Mouse (Mus musculus) midbrain, embryonic 16.5 days (tissue): ENCODE data around the gene Rpgrip1. TPM values are rescaled to one million over a fixed set of nuclear protein-coding genes. Genes with fewer than 3 reads are reported as not detected.

Experiments
- ATAC-seq: fragments of 200-750 bp; cut with Nextera tagmentation; 2 replicates; pipeline ENCODE4 v1.8.0; 2017; ENCODE audit warnings: moderate TSS enrichment
- H3K27ac ChIP-seq: fragments of 300-500 bp; sonication (generic); 2 replicates; pipeline ENCODE4 v1.5.1; 2014; ENCODE audit warnings: mild to moderate bottlenecking, low read length, mixed read lengths
- H3K27me3 ChIP-seq: fragments of 300-500 bp; sonication (generic); 2 replicates; pipeline ENCODE4 v1.6.1; 2014; ENCODE audit warnings: low read depth, low read length, mixed read lengths; ENCODE audit not compliant: control insufficient read depth, insufficient read depth
- H3K36me3 ChIP-seq: fragments of 300-500 bp; sonication (generic); 2 replicates; pipeline ENCODE4 v1.6.1; 2014; ENCODE audit warnings: mild to moderate bottlenecking, low read length, moderate library complexity, mixed read lengths; ENCODE audit not compliant: control insufficient read depth, insufficient read depth
- H3K4me1 ChIP-seq: fragments of 300-500 bp; sonication (generic); 2 replicates; pipeline ENCODE4 v1.6.1; 2014; ENCODE audit warnings: mild to moderate bottlenecking, low read length, mixed read lengths; ENCODE audit not compliant: control insufficient read depth, insufficient read depth
- H3K4me2 ChIP-seq: fragments of 300-500 bp; sonication (generic); 2 replicates; pipeline ENCODE4 v1.6.1; 2014; ENCODE audit warnings: mild to moderate bottlenecking, low read length, mixed read lengths
- H3K4me3 ChIP-seq: fragments of 300-500 bp; sonication (generic); 2 replicates; pipeline ENCODE4 v1.5.1; 2014; ENCODE audit warnings: low read depth, mild to moderate bottlenecking, low read length, moderate library complexity, mixed read lengths
- H3K9ac ChIP-seq: fragments of 300-500 bp; sonication (generic); 2 replicates; pipeline ENCODE4 v1.6.1; 2014; ENCODE audit warnings: low read depth, low read length, mixed read lengths
- H3K9me3 ChIP-seq: fragments of 300-500 bp; sonication (generic); replicated peaks from 2 replicates; pipeline ENCODE4 v1.6.1; 2014; ENCODE audit warnings: mild to moderate bottlenecking, low read length, mixed read lengths; ENCODE audit not compliant: control insufficient read depth, poor library complexity, severe bottlenecking
- WGBS: fragments of 180-500 bp; shearing (Covaris S2); extraction: QIAGEN DNeasy Blood & Tissue Kit; methylation state at CpG from one replicate; pipeline ENCODE4 v1.1.7; 2014; 5-methylcytosine and 5-hydroxymethylcytosine counted together
- polyA plus RNA-seq: library from polyadenylated mRNA; unstranded; fragments of >200 nt; fragmentation: Nextera tagmentation; extraction: Ambion mirVana; gene quantifications from 2 replicates; pipeline ENCODE4 v1.2.1, GENCODE M21; 2015

Gene Rpgrip1
- polyA plus RNA-seq, 1 experiment from 2014 or later = 45.9 TPM

DNA sequence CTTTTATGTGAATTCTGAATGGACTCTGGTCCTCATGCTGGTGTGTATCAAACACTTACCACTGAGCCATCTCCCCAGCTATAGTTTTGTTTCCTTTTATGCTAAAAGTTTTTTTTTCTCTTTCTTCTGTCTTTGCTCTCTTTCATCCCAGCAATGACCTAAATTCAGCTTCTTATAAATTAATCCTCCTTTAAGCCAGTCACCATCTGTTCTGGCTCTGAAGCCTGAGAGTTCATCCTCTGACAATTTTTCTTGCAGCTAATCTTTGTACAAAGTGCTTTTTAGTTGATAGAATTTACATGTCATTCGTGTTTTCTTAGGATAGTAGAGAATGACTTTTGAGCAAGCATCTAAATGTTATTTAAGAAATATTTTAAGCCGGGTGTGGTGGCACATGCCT is 2.5 kb upstream of the Rpgrip1 start:
- no peak overlapping the region for H3K9ac ChIP-seq
- 71% methylated on average over 2 of the region's 2 CpGs for WGBS
- H3K27me3 ChIP-seq = no peaks in the 10 kb centered on the region
- no peak overlapping the region for H3K4me2 ChIP-seq
- H3K36me3 ChIP-seq = no peaks in the 10 kb centered on the region
- no peaks in the 10 kb centered on the region for H3K9me3 ChIP-seq
- no peak overlapping the region for H3K27ac ChIP-seq
- no peak overlapping the region for H3K4me3 ChIP-seq
- ATAC-seq = no peak
- no peaks in the 10 kb centered on the region for H3K4me1 ChIP-seq

DNA sequence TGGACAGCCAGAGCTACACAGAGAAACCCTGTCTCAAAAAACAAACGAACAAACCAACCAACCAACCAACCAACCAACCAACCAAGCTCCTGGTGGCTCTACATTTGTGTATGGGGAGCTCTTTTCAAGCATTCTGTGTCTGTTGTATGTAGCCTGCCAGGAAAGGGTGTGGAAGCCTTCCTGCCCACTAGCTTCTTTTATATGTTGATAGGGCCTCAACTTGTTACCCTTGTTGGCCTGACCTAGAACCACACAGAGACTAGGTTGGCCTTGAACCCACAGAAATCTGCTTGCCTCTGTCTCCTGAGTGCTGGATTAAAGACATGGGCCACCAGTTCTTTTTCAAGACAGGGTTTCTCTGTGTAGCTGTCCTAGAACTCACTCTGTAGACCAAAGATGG is 3.6 kb downstream of the Rpgrip1 start:
- H3K9ac ChIP-seq = no peak overlapping the region
- ATAC-seq = no peak
- WGBS = 59% methylated on average over 1 of the region's 1 CpGs
- no peaks in the 10 kb centered on the region for H3K27me3 ChIP-seq
- H3K36me3 ChIP-seq = no peaks in the 10 kb centered on the region
- no peaks in the 10 kb centered on the region for H3K9me3 ChIP-seq
- H3K4me1 ChIP-seq = peaks cover 8% of the 10 kb centered on the region; the same call in 1 of the 2 replicates
- no peak overlapping the region for H3K4me3 ChIP-seq
- H3K4me2 ChIP-seq = no peak overlapping the region
- H3K27ac ChIP-seq = no peak overlapping the region

DNA sequence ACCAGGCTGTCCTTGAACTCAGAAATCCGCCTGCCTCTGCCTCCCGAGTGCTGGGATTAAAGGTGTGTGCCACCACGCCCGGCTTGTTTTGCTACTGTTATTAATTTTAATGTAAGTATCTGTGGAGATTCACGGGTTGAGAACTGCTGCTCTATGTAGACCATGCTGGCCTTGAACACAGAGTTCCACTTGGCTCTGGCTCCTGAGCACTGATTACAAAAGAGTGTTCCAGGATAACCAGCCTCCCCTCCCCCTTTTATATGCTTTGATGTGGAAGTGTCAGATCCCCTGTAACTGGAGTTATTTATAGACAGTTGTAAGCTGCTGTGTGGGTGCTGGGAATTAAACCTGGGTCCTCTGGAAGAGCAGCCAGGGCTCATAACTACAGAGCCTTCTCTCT is 6.7 kb downstream of the Rpgrip1 start:
- H3K9me3 ChIP-seq = no peaks in the 10 kb centered on the region
- no peaks in the 10 kb centered on the region for H3K27me3 ChIP-seq
- no peak overlapping the region for H3K9ac ChIP-seq
- no peaks in the 10 kb centered on the region for H3K36me3 ChIP-seq
- H3K4me2 ChIP-seq = no peak overlapping the region
- peaks cover 16% of the 10 kb centered on the region for H3K4me1 ChIP-seq
- 96% methylated on average over 5 of the region's 5 CpGs for WGBS
- H3K4me3 ChIP-seq = no peak overlapping the region
- H3K27ac ChIP-seq = no peak overlapping the region
- ATAC-seq = no peak

DNA sequence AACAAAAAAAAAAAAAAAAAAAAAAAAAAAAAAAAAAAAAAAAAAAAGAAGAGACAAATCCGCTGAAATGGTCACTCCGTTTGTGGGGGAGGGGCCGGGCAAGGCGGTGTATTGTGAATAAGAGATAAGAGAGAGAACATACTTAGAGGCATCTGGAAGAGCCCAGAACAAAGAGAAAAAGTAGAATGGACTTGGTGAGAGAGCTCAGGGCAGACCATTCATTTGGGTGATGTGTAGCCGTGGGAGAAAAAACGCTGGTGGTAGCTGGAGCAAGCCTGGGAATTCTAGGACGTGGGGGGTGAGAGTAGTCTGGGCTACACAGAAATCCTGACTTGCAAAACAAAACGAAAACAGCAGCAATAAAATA is 7.9 kb downstream of the Rpgrip1 start:
- WGBS = 17% methylated on average over 8 of the region's 8 CpGs

GRCm38 (mm10) chr14:52118823-52119608 is 8.5 kb downstream of the Rpgrip1 start:
- H3K27me3 ChIP-seq = no peaks in the 10 kb centered on the region
- H3K4me2 ChIP-seq = peak overlapping the region; percentile 90
- peak; percentile 91 for ATAC-seq
- no peaks in the 10 kb centered on the region for H3K36me3 ChIP-seq
- peak overlapping the region; percentile 76 for H3K9ac ChIP-seq
- under 1% methylated on average over 38 of the region's 38 CpGs for WGBS
- peak overlapping the region; percentile 54 for H3K4me3 ChIP-seq
- H3K4me1 ChIP-seq = peaks cover 16% of the 10 kb centered on the region
- no peaks in the 10 kb centered on the region for H3K9me3 ChIP-seq
- peak overlapping the region; percentile 85 for H3K27ac ChIP-seq

More for the DNA sequence above, 7.9 kb downstream of the Rpgrip1 start:
- peak overlapping the region; percentile 90 for H3K4me2 ChIP-seq
- peak overlapping the region; percentile 11; the same call in 1 of the 2 replicates for H3K9ac ChIP-seq
- H3K36me3 ChIP-seq = no peaks in the 10 kb centered on the region
- H3K27ac ChIP-seq = peak overlapping the region; percentile 85
- no peaks in the 10 kb centered on the region for H3K27me3 ChIP-seq
- H3K4me3 ChIP-seq = peak overlapping the region; percentile 54
- peak; percentile 64 for ATAC-seq
- H3K4me1 ChIP-seq = peaks cover 16% of the 10 kb centered on the region
- no peaks in the 10 kb centered on the region for H3K9me3 ChIP-seq

GRCm38 (mm10) chr14:52120169-52120568 is 9.7 kb downstream of the Rpgrip1 start:
- no peaks in the 10 kb centered on the region for H3K27me3 ChIP-seq
- peak overlapping the region; percentile 90 for H3K4me2 ChIP-seq
- peak overlapping the region; percentile 85 for H3K27ac ChIP-seq
- peak overlapping the region; percentile 41; the same call in 1 of the 2 replicates for H3K9ac ChIP-seq
- H3K9me3 ChIP-seq = no peaks in the 10 kb centered on the region
- 65% methylated on average over 7 of the region's 7 CpGs for WGBS
- H3K36me3 ChIP-seq = no peaks in the 10 kb centered on the region
- no peak for ATAC-seq
- H3K4me1 ChIP-seq = peaks cover 16% of the 10 kb centered on the region
- peak overlapping the region; percentile 54 for H3K4me3 ChIP-seq

DNA sequence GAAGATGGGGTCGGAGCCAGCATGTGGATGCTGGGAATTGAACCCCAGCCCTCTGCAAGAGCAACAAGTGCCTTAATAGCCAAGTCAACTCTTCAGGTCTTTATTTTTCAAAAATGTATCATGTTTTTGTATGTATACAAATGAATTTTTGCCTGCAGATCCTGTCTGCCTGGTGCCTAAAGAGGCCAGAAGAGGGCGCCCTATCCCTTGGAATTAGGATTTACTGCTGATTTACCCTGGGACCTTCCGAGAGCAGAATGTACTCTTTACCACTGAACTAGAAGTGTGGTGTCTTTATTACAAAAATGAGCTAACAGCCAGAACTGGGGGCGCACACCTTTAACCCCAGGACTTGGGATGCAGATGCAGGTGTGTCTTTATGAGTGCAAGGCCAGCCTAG is 13.4 kb downstream of the Rpgrip1 start:
- Histone ChIP-seq H3K36me3 (no peaks in the 10 kb centered on the region), H3K9me3 (no peaks in the 10 kb centered on the region), H3K27ac (no peak overlapping the region), H3K4me1 (peaks cover 9% of the 10 kb centered on the region; the same call in 1 of the 2 replicates), H3K9ac (no peak overlapping the region), H3K27me3 (no peaks in the 10 kb centered on the region), H3K4me3 (no peak overlapping the region), H3K4me2 (no peak overlapping the region)
- WGBS = 21% methylated on average over 4 of the region's 4 CpGs
- no peak for ATAC-seq

GRCm38 (mm10) chr14:52124636-52125035 is 14.1 kb downstream of the Rpgrip1 start:
- 97% methylated on average over 3 of the region's 3 CpGs for WGBS
- H3K36me3 ChIP-seq = no peaks in the 10 kb centered on the region
- no peak overlapping the region for H3K4me2 ChIP-seq
- no peak overlapping the region for H3K4me3 ChIP-seq
- H3K27me3 ChIP-seq = no peaks in the 10 kb centered on the region
- no peak overlapping the region for H3K27ac ChIP-seq
- peaks cover 8% of the 10 kb centered on the region; the same call in 1 of the 2 replicates for H3K4me1 ChIP-seq
- H3K9me3 ChIP-seq = no peaks in the 10 kb centered on the region
- H3K9ac ChIP-seq = no peak overlapping the region
- no peak for ATAC-seq

DNA sequence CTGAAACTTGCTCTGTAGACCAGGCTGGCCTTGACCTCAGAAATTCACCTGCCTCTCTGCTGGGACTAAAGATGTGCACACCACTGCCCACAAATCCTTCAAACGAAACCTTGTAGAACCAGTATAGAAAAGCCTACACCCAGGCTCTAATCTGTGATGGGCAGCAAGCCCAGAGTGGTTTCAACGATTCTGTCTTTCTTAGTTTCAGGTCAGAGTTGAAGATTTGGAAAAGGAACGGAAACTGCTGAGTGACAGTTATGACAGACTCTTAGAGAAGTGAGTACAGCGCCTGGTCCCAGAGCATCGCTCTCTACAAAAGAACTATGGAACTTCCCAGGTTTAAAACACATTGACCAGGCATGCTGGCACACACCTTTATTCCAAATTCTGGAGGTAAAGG is 23.1 kb downstream of the Rpgrip1 start:
- H3K4me3 ChIP-seq = no peak overlapping the region
- no peaks in the 10 kb centered on the region for H3K4me1 ChIP-seq
- no peaks in the 10 kb centered on the region for H3K9me3 ChIP-seq
- H3K27me3 ChIP-seq = no peaks in the 10 kb centered on the region
- 84% methylated on average over 5 of the region's 5 CpGs for WGBS
- no peak overlapping the region for H3K4me2 ChIP-seq
- H3K36me3 ChIP-seq = no peaks in the 10 kb centered on the region
- ATAC-seq = no peak
- no peak overlapping the region for H3K27ac ChIP-seq
- H3K9ac ChIP-seq = no peak overlapping the region
